Mouse (Mus musculus): Measurements from ENCODE around the gene Ppp1r18. TPM values are rescaled to one million over a fixed set of nuclear protein-coding genes. Genes with fewer than 3 reads are reported as not detected.

Ppp1r18 gene
- polyA plus RNA-seq, 1 experiment from 2014 or later = 23.7 TPM

- ATAC-seq (ENCODE audit: insufficient number of reproducible peaks, low FRiP score) = no peak
- peaks cover 26% of the 10 kb centered on the region for H3K36me3 ChIP-seq
- no peak overlapping the region for H3K4me2 ChIP-seq
- no peak overlapping the region for H3K27ac ChIP-seq (ENCODE audit: poor library complexity, severe bottlenecking)
- no peaks in the 10 kb centered on the region for H3K27me3 ChIP-seq (replicated peaks)
- no peaks in the 10 kb centered on the region for H3K9me3 ChIP-seq (replicated peaks)
- H3K4me3 ChIP-seq = no peak overlapping the region
- H3K4me1 ChIP-seq (replicated peaks) = peaks cover 12% of the 10 kb centered on the region
- 38% methylated on average over 2 of the region's 2 CpGs for WGBS
- no peak overlapping the region for H3K9ac ChIP-seq
Observed at GRCm38 (mm10) chr17:35859835-35860234, 5.6 kb upstream of the Ppp1r18 start.

- peaks cover 20% of the 10 kb centered on the region for H3K36me3 ChIP-seq
- peak overlapping the region; percentile 66 for H3K9ac ChIP-seq
- no peaks in the 10 kb centered on the region for H3K27me3 ChIP-seq (replicated peaks)
- H3K4me3 ChIP-seq = peak overlapping the region; percentile 66
- ATAC-seq (ENCODE audit: insufficient number of reproducible peaks, low FRiP score) = 0 out of 2 replicates have a peak, but pooled peaks have one; percentile 2
- peaks cover 16% of the 10 kb centered on the region for H3K4me1 ChIP-seq (replicated peaks)
- no peaks in the 10 kb centered on the region for H3K9me3 ChIP-seq (replicated peaks)
- H3K4me2 ChIP-seq = peak overlapping the region; percentile 75
- H3K27ac ChIP-seq (ENCODE audit: poor library complexity, severe bottlenecking) = peak overlapping the region; percentile 90
- 5% methylated on average over 12 of the region's 12 CpGs for WGBS
Observed at GRCm38 (mm10) chr17:35860831-35861197, 4.6 kb upstream of the Ppp1r18 start.

- peak within 1 kb of the TSS; percentile 66 for H3K4me3 ChIP-seq
- no peaks in the 10 kb centered on the region for H3K27me3 ChIP-seq (replicated peaks)
- H3K9ac ChIP-seq = peak within 1 kb of the TSS; percentile 66
- under 1% methylated on average over 47 of the region's 47 CpGs for WGBS
- peak within 1 kb of the TSS; percentile 90 for H3K27ac ChIP-seq (ENCODE audit: poor library complexity, severe bottlenecking)
- peak within 1 kb of the TSS; percentile 75 for H3K4me2 ChIP-seq
- H3K4me1 ChIP-seq (replicated peaks) = peaks cover 16% of the 10 kb centered on the region
- no peaks in the 10 kb centered on the region for H3K9me3 ChIP-seq (replicated peaks)
- H3K36me3 ChIP-seq = peaks cover 19% of the 10 kb centered on the region
- peak; percentile 89 for ATAC-seq (ENCODE audit: insufficient number of reproducible peaks, low FRiP score)
Observed at GRCm38 (mm10) chr17:35861198-35861857, 4.1 kb upstream of the Ppp1r18 start, which contains the start of gene Nrm. TSS of gene Nrm (plus strand) at chr17:35861318.

GRCm38 (mm10) chr17:35864832-35865353, 500 bp upstream of the Ppp1r18 start:
- Histone ChIP-seq H3K4me3 (peak overlapping the region; percentile 78), H3K9me3 (replicated peaks) (no peaks in the 10 kb centered on the region), H3K4me2 (peak overlapping the region; percentile 94), H3K27me3 (replicated peaks) (no peaks in the 10 kb centered on the region), H3K27ac (ENCODE audit: poor library complexity, severe bottlenecking) (peak overlapping the region; percentile 96), H3K9ac (peak overlapping the region; percentile 91), H3K4me1 (replicated peaks) (peaks cover 45% of the 10 kb centered on the region), H3K36me3 (no peaks in the 10 kb centered on the region; the same call in 1 of the 2 replicates)
- WGBS = 23% methylated on average over 10 of the region's 10 CpGs
- no peak for ATAC-seq (ENCODE audit: insufficient number of reproducible peaks, low FRiP score)

GRCm38 (mm10) chr17:35866281-35866831, 963 bp downstream of the Ppp1r18 start:
- Histone ChIP-seq H3K4me3 (peak overlapping the region; percentile 78), H3K4me1 (replicated peaks) (peaks cover 54% of the 10 kb centered on the region), H3K9me3 (replicated peaks) (no peaks in the 10 kb centered on the region; the same call in 1 of the 2 replicates), H3K27me3 (replicated peaks) (no peaks in the 10 kb centered on the region), H3K36me3 (peaks cover 4% of the 10 kb centered on the region), H3K4me2 (peak overlapping the region; percentile 94), H3K9ac (peak overlapping the region; percentile 91), H3K27ac (ENCODE audit: poor library complexity, severe bottlenecking) (peak overlapping the region; percentile 96)
- WGBS = under 1% methylated on average over 37 of the region's 38 CpGs
- ATAC-seq (ENCODE audit: insufficient number of reproducible peaks, low FRiP score) = peak; percentile 61

GRCm38 (mm10) chr17:35866911-35867890, 1.8 kb downstream of the Ppp1r18 start:
- Histone ChIP-seq H3K4me1 (replicated peaks) (peaks cover 59% of the 10 kb centered on the region), H3K27ac (ENCODE audit: poor library complexity, severe bottlenecking) (peak overlapping the region; percentile 96), H3K4me2 (peak overlapping the region; percentile 94), H3K4me3 (peak overlapping the region; percentile 78), H3K9ac (peak overlapping the region; percentile 91), H3K9me3 (replicated peaks) (no peaks in the 10 kb centered on the region; the same call in 1 of the 2 replicates), H3K27me3 (replicated peaks) (no peaks in the 10 kb centered on the region), H3K36me3 (peaks cover 11% of the 10 kb centered on the region)
- ATAC-seq (ENCODE audit: insufficient number of reproducible peaks, low FRiP score) = no peak
- 6% methylated on average over 26 of the region's 26 CpGs for WGBS

GRCm38 (mm10) chr17:35868165-35868820, 2.9 kb downstream of the Ppp1r18 start:
- H3K27me3 ChIP-seq (replicated peaks) = no peaks in the 10 kb centered on the region
- no peak for ATAC-seq (ENCODE audit: insufficient number of reproducible peaks, low FRiP score)
- peaks cover 19% of the 10 kb centered on the region for H3K36me3 ChIP-seq
- H3K4me2 ChIP-seq = peak overlapping the region; percentile 94
- peak overlapping the region; percentile 78 for H3K4me3 ChIP-seq
- peak overlapping the region; percentile 96 for H3K27ac ChIP-seq (ENCODE audit: poor library complexity, severe bottlenecking)
- peaks cover 64% of the 10 kb centered on the region for H3K4me1 ChIP-seq (replicated peaks)
- no peaks in the 10 kb centered on the region; the same call in 1 of the 2 replicates for H3K9me3 ChIP-seq (replicated peaks)
- H3K9ac ChIP-seq = peak overlapping the region; percentile 91
- WGBS = 23% methylated on average over 16 of the region's 17 CpGs

DNA sequence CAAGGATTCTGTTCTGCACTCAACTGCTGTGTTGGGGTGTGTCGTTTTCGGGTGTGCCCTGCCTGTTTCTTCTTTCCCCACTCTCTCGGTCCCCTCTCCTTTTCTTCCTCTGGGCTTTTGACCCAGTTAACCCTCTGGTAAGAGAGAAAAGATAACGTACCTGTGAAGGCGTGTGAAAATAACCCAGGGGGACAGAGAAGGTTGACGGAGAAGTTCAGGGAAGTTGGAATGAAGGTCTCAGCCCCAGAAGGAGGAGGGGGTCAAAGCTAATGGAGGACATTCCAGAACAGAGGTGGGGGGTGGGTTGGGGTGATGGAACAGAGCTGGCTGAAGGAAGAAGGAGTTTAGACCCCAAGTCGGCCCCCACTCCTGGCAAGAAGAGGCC, 3.6 kb downstream of the Ppp1r18 start:
- peaks cover 20% of the 10 kb centered on the region for H3K36me3 ChIP-seq
- no peaks in the 10 kb centered on the region; the same call in 1 of the 2 replicates for H3K9me3 ChIP-seq (replicated peaks)
- no peaks in the 10 kb centered on the region for H3K27me3 ChIP-seq (replicated peaks)
- WGBS = 3% methylated on average over 7 of the region's 7 CpGs
- H3K27ac ChIP-seq (ENCODE audit: poor library complexity, severe bottlenecking) = peak overlapping the region; percentile 96
- peak overlapping the region; percentile 78 for H3K4me3 ChIP-seq
- H3K4me1 ChIP-seq (replicated peaks) = peaks cover 68% of the 10 kb centered on the region
- peak overlapping the region; percentile 94 for H3K4me2 ChIP-seq
- ATAC-seq (ENCODE audit: insufficient number of reproducible peaks, low FRiP score) = no peak
- peak overlapping the region; percentile 91 for H3K9ac ChIP-seq

DNA sequence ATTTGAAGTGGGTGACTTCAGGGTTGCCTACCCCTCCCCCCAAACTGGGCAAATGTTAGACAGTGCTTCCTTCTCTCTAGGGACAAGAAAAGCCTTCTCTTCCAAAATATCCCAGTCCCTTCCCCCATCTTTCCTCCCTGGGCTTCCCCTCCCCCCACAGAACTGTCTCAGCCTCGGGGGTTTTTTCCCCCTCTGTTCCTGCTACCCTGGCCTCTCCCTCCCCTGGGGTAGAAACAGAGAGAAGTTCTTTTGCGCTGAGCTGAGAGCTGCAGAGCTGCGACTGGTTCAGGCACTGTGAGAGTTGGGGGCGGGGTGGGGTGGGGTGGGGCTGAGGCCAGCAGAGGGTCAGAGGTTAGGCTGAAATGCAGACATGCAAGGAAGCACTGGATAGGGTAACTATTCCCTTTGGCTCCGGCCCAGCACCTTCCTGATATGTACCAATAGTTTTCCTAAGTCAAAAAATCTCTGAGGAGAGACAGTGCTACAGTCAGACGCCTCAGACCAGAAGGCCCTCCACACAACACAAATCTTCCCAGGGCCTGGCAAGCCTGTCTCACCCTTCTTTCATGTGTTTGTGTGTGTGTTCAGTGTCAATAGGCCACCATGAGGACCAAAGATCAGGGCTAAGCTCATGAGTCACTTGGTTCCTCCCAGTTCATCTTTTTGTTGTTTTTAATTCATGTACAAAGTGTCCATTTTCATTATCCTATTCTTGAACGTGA, 4.1 kb downstream of the Ppp1r18 start:
- Histone ChIP-seq H3K4me1 (replicated peaks) (peaks cover 66% of the 10 kb centered on the region), H3K4me3 (peak overlapping the region; percentile 78), H3K27ac (ENCODE audit: poor library complexity, severe bottlenecking) (peak overlapping the region; percentile 96), H3K4me2 (peak overlapping the region; percentile 94), H3K9me3 (replicated peaks) (no peaks in the 10 kb centered on the region; the same call in 1 of the 2 replicates), H3K9ac (peak overlapping the region; percentile 91), H3K36me3 (peaks cover 26% of the 10 kb centered on the region), H3K27me3 (replicated peaks) (no peaks in the 10 kb centered on the region)
- ATAC-seq (ENCODE audit: insufficient number of reproducible peaks, low FRiP score) = peak; percentile 18; the same call in 1 of the 2 replicates
- WGBS = 4% methylated on average over 7 of the region's 7 CpGs
